Mouse (Mus musculus): Measurements from ENCODE around the gene Glyr1. TPM values are rescaled to one million over a fixed set of nuclear protein-coding genes. Genes with fewer than 3 reads are reported as not detected.
A peak's percentile ranks its signal among the peaks of the same experiment; 100 is the strongest.

Glyr1 gene
- polyA plus RNA-seq, 1 experiment from 2014 or later = 76.6 TPM

DNA sequence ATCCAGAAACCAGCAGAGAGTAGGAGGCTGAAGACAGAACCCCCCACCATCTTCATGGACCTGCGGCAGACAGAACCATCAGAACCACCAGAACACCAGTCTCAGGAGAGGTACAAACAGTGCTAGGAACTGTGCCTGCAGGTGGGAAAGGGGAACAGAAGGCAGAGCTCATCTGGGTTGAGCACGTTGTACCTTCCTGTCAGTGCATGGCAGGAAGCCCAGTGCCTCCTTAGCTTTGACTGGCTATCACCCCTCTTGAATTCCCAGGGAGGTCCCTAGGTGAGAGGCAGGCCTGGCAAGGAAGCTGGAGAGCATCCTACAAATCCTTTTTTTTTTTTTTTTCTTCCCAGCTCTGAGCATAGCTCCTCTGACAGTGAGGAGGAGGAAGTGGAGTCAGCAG lies 73.5 kb downstream of the Glyr1 start:
- Histone ChIP-seq H3K27me3 (ENCODE audit: control insufficient read depth, insufficient read depth, low read length) (no peaks in the 10 kb centered on the region), H3K4me2 (replicated peaks; ENCODE audit: low read depth, low read length) (no peak overlapping the region), H3K9ac (replicated peaks; ENCODE audit: low read depth, low read length) (no peak overlapping the region), H3K9me3 (ENCODE audit: control insufficient read depth, low read depth, low read length) (no peaks in the 10 kb centered on the region), H3K27ac (ENCODE audit: low read length) (no peak overlapping the region), H3K36me3 (ENCODE audit: control insufficient read depth, insufficient read depth, low read length) (no peaks in the 10 kb centered on the region), H3K4me1 (ENCODE audit: control insufficient read depth, insufficient read depth, low read length) (no peaks in the 10 kb centered on the region), H3K4me3 (ENCODE audit: low read depth, low read length) (no peak overlapping the region)
- ATAC-seq (ENCODE audit: insufficient number of reproducible peaks, insufficient read depth, low FRiP score, low read depth) = no peak
- WGBS = 70% methylated on average over 2 of the region's 2 CpGs

DNA sequence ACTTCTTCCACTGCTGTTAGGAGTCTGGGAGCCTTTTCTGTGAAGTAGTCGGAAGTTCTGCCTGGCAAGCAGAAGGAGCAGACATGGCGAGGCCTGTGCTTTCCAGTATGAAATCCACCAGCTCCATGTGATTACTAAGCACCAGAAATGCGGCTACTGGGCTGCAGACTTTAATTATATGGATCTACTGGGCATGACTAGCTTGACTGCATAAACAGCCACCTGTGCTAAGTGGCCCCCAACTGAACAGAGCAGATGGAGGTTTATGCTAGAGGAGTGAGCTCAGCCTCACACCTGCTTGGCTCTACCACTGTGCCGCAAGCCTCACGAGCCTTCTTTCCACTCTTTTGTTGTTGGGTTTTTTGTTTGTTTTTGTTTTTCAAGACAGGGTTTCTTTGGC lies 75.1 kb downstream of the Glyr1 start:
- no peak overlapping the region for H3K4me3 ChIP-seq (ENCODE audit: low read depth, low read length)
- 81% methylated on average over 5 of the region's 5 CpGs for WGBS
- no peak overlapping the region for H3K27ac ChIP-seq (ENCODE audit: low read length)
- no peaks in the 10 kb centered on the region for H3K27me3 ChIP-seq (ENCODE audit: control insufficient read depth, insufficient read depth, low read length)
- H3K9ac ChIP-seq (replicated peaks; ENCODE audit: low read depth, low read length) = no peak overlapping the region
- H3K9me3 ChIP-seq (ENCODE audit: control insufficient read depth, low read depth, low read length) = no peaks in the 10 kb centered on the region
- no peak for ATAC-seq (ENCODE audit: insufficient number of reproducible peaks, insufficient read depth, low FRiP score, low read depth)
- H3K4me2 ChIP-seq (replicated peaks; ENCODE audit: low read depth, low read length) = no peak overlapping the region
- H3K4me1 ChIP-seq (ENCODE audit: control insufficient read depth, insufficient read depth, low read length) = no peaks in the 10 kb centered on the region
- H3K36me3 ChIP-seq (ENCODE audit: control insufficient read depth, insufficient read depth, low read length) = no peaks in the 10 kb centered on the region

DNA sequence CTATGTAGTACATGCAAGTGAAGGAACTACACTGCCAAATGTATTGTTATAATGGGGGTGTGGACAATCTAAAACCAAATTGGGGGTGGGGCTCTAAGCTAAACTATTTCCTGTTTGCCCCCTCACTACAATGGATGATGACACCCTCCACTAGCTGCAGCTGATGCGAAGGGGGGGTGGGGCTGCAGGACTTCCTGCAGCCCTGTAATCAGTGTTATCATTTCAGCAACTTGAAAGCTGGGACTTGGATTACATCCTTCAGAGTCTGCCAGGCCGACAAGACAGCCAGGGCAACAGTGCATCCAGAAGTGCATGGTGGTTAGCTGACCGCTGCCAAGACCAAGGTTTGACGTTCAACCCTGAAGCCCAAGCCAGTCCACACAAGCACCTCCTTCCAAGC lies 78.0 kb downstream of the Glyr1 start:
- no peak for ATAC-seq (ENCODE audit: insufficient number of reproducible peaks, insufficient read depth, low FRiP score, low read depth)
- no peaks in the 10 kb centered on the region for H3K4me1 ChIP-seq (ENCODE audit: control insufficient read depth, insufficient read depth, low read length)
- H3K27ac ChIP-seq (ENCODE audit: low read length) = no peak overlapping the region
- H3K4me3 ChIP-seq (ENCODE audit: low read depth, low read length) = no peak overlapping the region
- no peaks in the 10 kb centered on the region for H3K36me3 ChIP-seq (ENCODE audit: control insufficient read depth, insufficient read depth, low read length)
- WGBS = 80% methylated on average over 4 of the region's 4 CpGs
- no peak overlapping the region for H3K4me2 ChIP-seq (replicated peaks; ENCODE audit: low read depth, low read length)
- no peaks in the 10 kb centered on the region for H3K27me3 ChIP-seq (ENCODE audit: control insufficient read depth, insufficient read depth, low read length)
- H3K9me3 ChIP-seq (ENCODE audit: control insufficient read depth, low read depth, low read length) = no peaks in the 10 kb centered on the region
- H3K9ac ChIP-seq (replicated peaks; ENCODE audit: low read depth, low read length) = no peak overlapping the region

DNA sequence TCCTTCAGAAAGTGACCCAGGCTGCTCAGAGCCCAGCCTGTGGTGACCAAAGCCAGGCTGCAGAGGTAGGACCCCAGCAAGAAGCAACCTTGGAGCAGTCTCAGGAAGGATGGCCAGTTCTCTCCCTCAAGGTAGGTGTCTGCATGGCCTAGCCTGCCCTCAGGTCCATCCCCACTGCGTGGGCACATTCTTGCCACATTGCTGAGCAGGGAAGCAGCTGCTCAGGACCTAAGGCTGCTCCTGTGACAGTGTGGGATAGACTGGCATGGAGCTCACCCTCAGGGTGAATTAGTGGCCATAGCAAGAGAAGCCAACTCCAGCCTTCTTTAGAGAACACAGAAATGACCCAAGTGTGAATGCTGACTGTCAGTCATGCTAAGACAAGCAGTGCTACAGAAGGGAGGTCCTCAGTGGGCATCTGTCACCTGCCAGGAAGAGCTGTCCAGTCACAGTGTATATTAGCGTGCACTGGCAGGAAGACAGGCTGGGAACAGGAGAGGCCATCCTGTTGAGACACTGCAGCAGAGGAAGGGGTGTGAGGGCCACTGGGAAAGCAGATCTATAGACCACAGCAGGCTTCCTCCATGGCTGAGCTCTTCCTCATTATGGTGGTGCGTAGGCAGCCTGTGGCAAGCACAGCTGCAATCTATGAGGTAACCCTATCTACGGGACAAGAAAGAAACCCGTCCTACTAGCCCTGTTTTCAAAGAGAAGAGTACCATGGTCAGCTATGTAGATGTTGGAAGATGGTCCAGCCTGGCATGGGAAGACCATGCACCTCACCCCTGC lies 80.4 kb downstream of the Glyr1 start:
- ATAC-seq (ENCODE audit: insufficient number of reproducible peaks, insufficient read depth, low FRiP score, low read depth) = no peak
- H3K9ac ChIP-seq (replicated peaks; ENCODE audit: low read depth, low read length) = no peak overlapping the region
- H3K4me2 ChIP-seq (replicated peaks; ENCODE audit: low read depth, low read length) = no peak overlapping the region
- no peaks in the 10 kb centered on the region for H3K27me3 ChIP-seq (ENCODE audit: control insufficient read depth, insufficient read depth, low read length)
- 88% methylated on average over 5 of the region's 5 CpGs for WGBS
- no peak overlapping the region for H3K27ac ChIP-seq (ENCODE audit: low read length)
- H3K4me3 ChIP-seq (ENCODE audit: low read depth, low read length) = no peak overlapping the region
- H3K4me1 ChIP-seq (ENCODE audit: control insufficient read depth, insufficient read depth, low read length) = 0 out of 2 replicates have a peak, but pooled peaks cover 3% of the 10 kb centered on the region
- no peaks in the 10 kb centered on the region for H3K9me3 ChIP-seq (ENCODE audit: control insufficient read depth, low read depth, low read length)
- H3K36me3 ChIP-seq (ENCODE audit: control insufficient read depth, insufficient read depth, low read length) = no peaks in the 10 kb centered on the region

DNA sequence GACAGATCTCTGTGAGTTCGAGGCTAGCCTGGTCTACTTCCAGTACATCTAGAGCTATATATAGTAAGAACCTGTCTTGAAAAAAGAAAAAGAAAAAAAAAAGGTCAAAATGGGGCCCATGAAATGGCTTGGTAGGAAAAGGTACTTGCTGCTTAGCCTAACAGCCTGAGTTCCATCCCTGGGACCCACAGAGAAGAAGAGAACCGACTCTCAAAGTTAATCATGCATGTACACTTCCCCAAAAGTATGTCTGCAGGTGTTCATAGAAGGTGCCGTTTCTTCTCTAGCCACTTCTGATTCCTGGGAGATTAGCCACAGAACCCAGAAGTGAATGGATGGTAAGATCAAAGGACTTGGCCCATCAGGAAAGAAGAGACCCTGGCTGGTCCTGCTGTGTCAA lies 81.2 kb downstream of the Glyr1 start:
- no peak overlapping the region for H3K27ac ChIP-seq (ENCODE audit: low read length)
- H3K4me3 ChIP-seq (ENCODE audit: low read depth, low read length) = no peak overlapping the region
- 87% methylated on average over 3 of the region's 3 CpGs for WGBS
- no peak overlapping the region for H3K4me2 ChIP-seq (replicated peaks; ENCODE audit: low read depth, low read length)
- 0 out of 2 replicates have a peak, but pooled peaks cover 3% of the 10 kb centered on the region for H3K4me1 ChIP-seq (ENCODE audit: control insufficient read depth, insufficient read depth, low read length)
- no peaks in the 10 kb centered on the region for H3K9me3 ChIP-seq (ENCODE audit: control insufficient read depth, low read depth, low read length)
- H3K27me3 ChIP-seq (ENCODE audit: control insufficient read depth, insufficient read depth, low read length) = no peaks in the 10 kb centered on the region
- ATAC-seq (ENCODE audit: insufficient number of reproducible peaks, insufficient read depth, low FRiP score, low read depth) = no peak
- no peaks in the 10 kb centered on the region for H3K36me3 ChIP-seq (ENCODE audit: control insufficient read depth, insufficient read depth, low read length)
- H3K9ac ChIP-seq (replicated peaks; ENCODE audit: low read depth, low read length) = no peak overlapping the region

DNA sequence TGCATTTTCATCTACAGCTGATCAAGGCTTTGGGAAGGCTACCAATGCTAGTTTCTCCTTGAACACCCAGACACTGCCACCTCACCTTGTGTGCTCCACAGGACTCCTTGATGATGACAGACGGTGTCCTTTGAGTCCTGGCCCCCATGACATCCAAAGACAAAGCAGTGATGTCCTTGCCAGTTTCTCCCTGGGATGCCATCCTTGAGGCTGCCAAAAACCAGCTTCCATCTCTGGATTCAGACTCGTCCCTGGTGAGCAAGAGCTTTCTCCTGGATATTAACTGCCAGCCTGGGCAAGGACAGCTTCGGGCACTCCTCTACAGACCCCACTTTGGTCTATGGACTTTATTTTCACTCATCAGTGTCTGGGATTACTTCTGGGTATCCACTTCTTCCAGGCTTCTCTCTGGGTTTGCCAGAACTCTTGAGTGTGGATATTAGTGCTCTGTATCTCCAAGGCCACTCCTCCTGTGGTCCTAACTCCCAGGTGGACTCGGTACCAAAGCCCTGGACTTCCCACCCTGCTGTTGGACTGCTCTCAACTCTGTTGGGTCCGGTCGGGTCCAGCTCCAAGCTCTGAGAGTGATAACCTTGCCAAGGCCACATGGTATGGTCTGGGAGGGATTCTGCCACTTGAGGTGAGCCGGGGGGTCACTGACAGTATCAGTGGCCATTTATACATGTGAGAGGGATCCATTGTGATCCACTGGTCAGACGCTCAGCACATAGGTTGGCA lies 84.1 kb downstream of the Glyr1 start:
- H3K4me3 ChIP-seq (ENCODE audit: low read depth, low read length) = no peak overlapping the region
- WGBS = 90% methylated on average over 8 of the region's 8 CpGs
- H3K4me1 ChIP-seq (ENCODE audit: control insufficient read depth, insufficient read depth, low read length) = peaks cover 11% of the 10 kb centered on the region; the same call in 1 of the 2 replicates
- H3K9me3 ChIP-seq (ENCODE audit: control insufficient read depth, low read depth, low read length) = no peaks in the 10 kb centered on the region
- no peaks in the 10 kb centered on the region for H3K27me3 ChIP-seq (ENCODE audit: control insufficient read depth, insufficient read depth, low read length)
- H3K27ac ChIP-seq (ENCODE audit: low read length) = no peak overlapping the region
- no peaks in the 10 kb centered on the region for H3K36me3 ChIP-seq (ENCODE audit: control insufficient read depth, insufficient read depth, low read length)
- peak overlapping the region; percentile 68 for H3K4me2 ChIP-seq (replicated peaks; ENCODE audit: low read depth, low read length)
- no peak for ATAC-seq (ENCODE audit: insufficient number of reproducible peaks, insufficient read depth, low FRiP score, low read depth)
- no peak overlapping the region for H3K9ac ChIP-seq (replicated peaks; ENCODE audit: low read depth, low read length)

DNA sequence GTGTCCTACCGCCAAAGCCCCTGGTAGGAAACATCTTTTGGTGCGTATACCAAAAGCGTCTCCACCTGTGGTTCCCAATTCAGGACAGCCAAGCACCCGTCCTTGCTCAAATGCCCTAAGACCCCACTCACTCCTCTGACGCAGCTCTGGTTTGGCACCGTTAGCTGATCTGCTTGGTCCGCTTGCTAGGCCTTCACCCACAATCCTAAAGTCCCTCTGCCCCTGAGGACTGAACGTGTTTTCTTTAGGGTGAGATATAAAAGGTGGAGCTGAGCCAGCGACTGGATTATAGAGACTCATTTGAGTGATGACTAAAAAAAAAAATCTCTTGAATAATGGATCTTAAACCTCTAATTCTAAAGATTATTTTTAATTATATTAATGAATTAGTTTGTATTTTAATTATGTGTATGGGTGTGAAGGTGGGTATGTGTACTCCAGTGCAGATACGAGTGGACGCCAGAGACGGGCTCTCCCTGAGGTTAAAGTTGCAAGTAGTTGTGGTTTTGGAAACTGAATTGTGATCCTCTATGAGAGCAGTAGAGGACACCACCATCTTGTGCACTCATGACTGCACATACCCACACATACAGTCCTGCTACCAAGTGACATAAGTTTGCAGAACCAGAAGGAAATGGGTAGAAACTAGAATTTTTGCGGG lies 84.8 kb downstream of the Glyr1 start:
- WGBS = 22% methylated on average over 13 of the region's 13 CpGs
- peak overlapping the region; percentile 68 for H3K27ac ChIP-seq (ENCODE audit: low read length)
- H3K4me1 ChIP-seq (ENCODE audit: control insufficient read depth, insufficient read depth, low read length) = peaks cover 11% of the 10 kb centered on the region; the same call in 1 of the 2 replicates
- no peaks in the 10 kb centered on the region for H3K27me3 ChIP-seq (ENCODE audit: control insufficient read depth, insufficient read depth, low read length)
- ATAC-seq (ENCODE audit: insufficient number of reproducible peaks, insufficient read depth, low FRiP score, low read depth) = no peak
- no peaks in the 10 kb centered on the region for H3K36me3 ChIP-seq (ENCODE audit: control insufficient read depth, insufficient read depth, low read length)
- no peaks in the 10 kb centered on the region for H3K9me3 ChIP-seq (ENCODE audit: control insufficient read depth, low read depth, low read length)
- peak overlapping the region; percentile 74; the same call in 1 of the 2 replicates for H3K9ac ChIP-seq (replicated peaks; ENCODE audit: low read depth, low read length)
- peak overlapping the region; percentile 77 for H3K4me3 ChIP-seq (ENCODE audit: low read depth, low read length)
- H3K4me2 ChIP-seq (replicated peaks; ENCODE audit: low read depth, low read length) = peak overlapping the region; percentile 68
